Mouse (Mus musculus) midbrain, embryonic 14.5 days (tissue): Measurements from ENCODE around the gene C530008M17Rik. TPM values are rescaled to one million over a fixed set of nuclear protein-coding genes. Genes with fewer than 3 reads are reported as not detected.
"Not testable (repeated sequence)": the region's sequence is repeated elsewhere in the genome, so short reads cannot be mapped to it uniquely, and the experiment has no call there.

Experiments used
- ATAC-seq: fragments of 200-750 bp; cut with Nextera tagmentation; 2 replicates; pipeline ENCODE4 v1.8.0; 2017; ENCODE audit warnings: moderate number of reproducible peaks, moderate library complexity; ENCODE audit not compliant: low FRiP score, low TSS enrichment
- DNase-seq: peaks from one replicate; pipeline ENCODE4 v3.0.0-alpha.2; 2015
- H3K27ac ChIP-seq: fragments of 300-500 bp; sonication (generic); replicated peaks from 2 replicates; pipeline ENCODE4 v1.5.1; 2014; ENCODE audit warnings: mild to moderate bottlenecking, low read depth, low read length, moderate library complexity
- H3K27me3 ChIP-seq: fragments of 300-500 bp; sonication (generic); 2 replicates; pipeline ENCODE4 v1.6.1; 2014; ENCODE audit warnings: low read length, control low read depth, mixed read lengths; ENCODE audit not compliant: control insufficient read depth, insufficient read depth
- H3K36me3 ChIP-seq: fragments of 300-500 bp; sonication (generic); 2 replicates; pipeline ENCODE4 v1.6.1; 2014; ENCODE audit warnings: low read length, control low read depth; ENCODE audit not compliant: control insufficient read depth, insufficient read depth
- H3K4me1 ChIP-seq: fragments of 300-500 bp; sonication (generic); 2 replicates; pipeline ENCODE4 v1.6.1; 2014; ENCODE audit warnings: mild to moderate bottlenecking, antibody characterized with exemption, low read length, control low read depth; ENCODE audit not compliant: control insufficient read depth, insufficient read depth
- H3K4me2 ChIP-seq: fragments of 300-500 bp; sonication (generic); 2 replicates; pipeline ENCODE4 v1.6.1; 2014; ENCODE audit warnings: mild to moderate bottlenecking, low read length, moderate library complexity
- H3K4me3 ChIP-seq: fragments of 300-500 bp; sonication (generic); replicated peaks from 2 replicates; pipeline ENCODE4 v1.5.1; 2014; ENCODE audit warnings: low read depth, low read length
- H3K9ac ChIP-seq: fragments of 300-500 bp; sonication (generic); replicated peaks from 2 replicates; pipeline ENCODE4 v1.6.1; 2014; ENCODE audit warnings: mild to moderate bottlenecking, low read length, moderate library complexity
- H3K9me3 ChIP-seq: fragments of 300-500 bp; sonication (generic); 2 replicates; pipeline ENCODE4 v1.6.1; 2016; ENCODE audit warnings: low read length, control low read depth, mixed read lengths; ENCODE audit not compliant: control insufficient read depth
- WGBS: fragments of 180-500 bp; shearing (Covaris S2); extraction: QIAGEN DNeasy Blood & Tissue Kit; methylation state at CpG from one replicate; pipeline ENCODE4 v1.1.7; 2014; 5-methylcytosine and 5-hydroxymethylcytosine counted together
- polyA plus RNA-seq: library from polyadenylated mRNA; unstranded; fragments of >200 nt; fragmentation: Nextera tagmentation; extraction: Ambion mirVana; gene quantifications from 2 replicates; pipeline ENCODE4 v1.2.1, GENCODE M21; 2014

Gene C530008M17Rik
- polyA plus RNA-seq, 1 experiment from 2014 or later, result 60.0 TPM

DNA sequence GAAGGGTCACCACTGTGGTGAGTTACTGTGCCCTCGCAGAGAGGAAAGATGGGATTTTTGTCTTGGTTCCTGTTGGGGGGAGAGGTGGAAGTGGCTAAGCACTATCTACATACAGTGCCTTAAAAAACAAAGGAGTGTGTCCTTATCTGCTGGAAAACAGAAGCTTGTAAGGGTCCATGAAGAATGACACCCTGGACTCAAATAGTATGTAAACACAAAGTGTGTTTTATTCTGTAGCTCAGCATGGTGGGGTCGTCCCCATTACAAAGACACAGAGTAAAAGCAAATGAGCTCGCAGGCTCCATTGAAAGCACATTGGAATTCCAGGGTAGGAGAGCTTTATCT is 249.8 kb downstream of the C530008M17Rik start:
- no peaks in the 10 kb centered on the region for H3K27me3 ChIP-seq
- H3K36me3 ChIP-seq, result no peaks in the 10 kb centered on the region
- peak overlapping the region; percentile 68; the same call in 1 of the 2 replicates for H3K9ac ChIP-seq
- peak overlapping the region; percentile 64 for H3K4me2 ChIP-seq
- peak overlapping the region; percentile 83 for H3K27ac ChIP-seq
- H3K4me1 ChIP-seq, result no peaks in the 10 kb centered on the region
- H3K4me3 ChIP-seq, result peak overlapping the region; percentile 75
- WGBS, result 34% methylated on average over 3 of the region's 3 CpGs
- DNase-seq (no peak), ATAC-seq (no peak)
- no peaks in the 10 kb centered on the region for H3K9me3 ChIP-seq

DNA sequence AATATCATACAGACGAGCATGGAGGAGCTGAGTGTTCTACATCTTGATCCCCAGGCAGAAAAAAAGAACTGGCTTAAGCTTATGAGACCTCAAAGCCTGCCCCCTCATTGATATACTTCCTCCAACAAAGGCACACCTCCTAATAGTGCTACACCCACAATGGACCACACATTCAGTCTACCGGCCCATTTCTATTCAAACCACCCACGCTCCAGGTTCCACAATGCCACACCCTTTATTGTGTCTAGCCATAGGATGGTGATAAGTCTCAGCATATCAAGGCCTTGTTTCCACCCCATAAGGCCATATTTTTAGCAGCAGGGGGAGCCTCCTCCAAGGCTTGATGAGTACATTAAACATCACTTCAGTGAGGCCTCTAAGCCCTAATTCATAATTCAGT is 254.5 kb downstream of the C530008M17Rik start:
- Histone ChIP-seq H3K4me3 (no peak overlapping the region), H3K9me3 (no peaks in the 10 kb centered on the region)
- 87% methylated on average over 3 of the region's 3 CpGs for WGBS

DNA sequence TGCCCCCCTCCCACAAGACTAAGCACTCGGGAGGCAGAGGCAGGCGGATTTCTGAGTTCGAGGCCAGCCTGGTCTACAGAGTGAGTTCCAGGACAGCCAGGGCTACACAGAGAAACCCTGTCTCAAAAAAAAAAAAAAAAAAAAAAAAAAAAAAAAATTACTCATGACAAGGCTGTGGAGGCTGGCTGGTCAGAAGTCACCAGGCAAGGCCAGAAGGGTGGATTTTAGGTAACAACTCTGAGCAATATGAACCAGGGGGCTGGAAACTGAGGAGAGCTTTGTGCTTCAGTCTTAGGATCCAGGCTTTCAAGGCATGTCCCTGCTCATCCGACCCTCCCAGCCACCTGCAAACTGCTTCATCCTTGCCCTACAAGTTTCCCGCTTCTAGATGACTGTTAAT is 256.2 kb downstream of the C530008M17Rik start:
- H3K9ac ChIP-seq, H3K27ac ChIP-seq, H3K27me3 ChIP-seq, H3K9me3 ChIP-seq, H3K36me3 ChIP-seq, H3K4me1 ChIP-seq, H3K4me2 ChIP-seq, H3K4me3 ChIP-seq, DNase-seq, ATAC-seq: not testable (repeated sequence)
- 93% methylated on average over 5 of the region's 5 CpGs for WGBS

More for the DNA sequence above, 254.5 kb downstream of the C530008M17Rik start:
- ATAC-seq, result no peak
- Histone ChIP-seq H3K4me1 (no peaks in the 10 kb centered on the region), H3K27ac (no peak overlapping the region), H3K4me2 (no peak overlapping the region), H3K27me3 (no peaks in the 10 kb centered on the region), H3K36me3 (peaks cover 10% of the 10 kb centered on the region), H3K9ac (no peak overlapping the region)
- DNase-seq, result no peak

DNA sequence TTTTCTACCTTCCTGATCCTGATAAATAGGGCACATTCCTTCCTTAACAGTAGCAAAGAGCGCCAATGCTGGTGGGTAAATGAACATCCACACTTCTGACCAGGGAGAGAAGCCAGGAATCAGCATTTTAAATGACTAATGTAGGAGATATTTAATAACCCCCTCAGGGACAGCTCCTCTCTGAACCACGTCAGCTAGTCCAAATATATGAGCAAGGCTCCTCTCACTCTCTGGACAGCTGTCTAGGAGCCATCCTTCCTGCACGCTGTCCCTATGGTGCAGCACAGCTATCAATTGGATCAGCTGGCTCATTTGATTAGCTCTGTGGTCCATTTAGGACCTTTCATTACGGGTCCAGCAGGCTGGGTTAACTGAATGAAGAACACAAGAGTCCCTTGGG is 266.5 kb downstream of the C530008M17Rik start:
- no peak for DNase-seq
- WGBS, result 81% methylated on average over 4 of the region's 4 CpGs

More for the DNA sequence above, 266.5 kb downstream of the C530008M17Rik start:
- Histone ChIP-seq H3K4me3 (no peak overlapping the region), H3K4me1 (no peaks in the 10 kb centered on the region), H3K9ac (no peak overlapping the region), H3K27ac (no peak overlapping the region), H3K9me3 (no peaks in the 10 kb centered on the region), H3K36me3 (peaks cover 27% of the 10 kb centered on the region), H3K4me2 (no peak overlapping the region), H3K27me3 (no peaks in the 10 kb centered on the region)
- no peak for ATAC-seq

Other genes starting within 250 kb of the C530008M17Rik start
- gene Gm7271, start 172.5 kb upstream of the C530008M17Rik start, polyA plus RNA-seq, result 0.36 TPM in 1 of 2 replicates, not detected in the other
- 56.3 and 75.8 TPM in 2 replicates for gene Exoc1, start 127.2 kb upstream of the C530008M17Rik start, polyA plus RNA-seq
- gene Cep135, start 67.8 kb upstream of the C530008M17Rik start, polyA plus RNA-seq, result 2.2 and 3.9 TPM in 2 replicates
- 16.2 and 19.5 TPM in 2 replicates for gene Aasdh, start 249.0 kb downstream of the C530008M17Rik start, polyA plus RNA-seq